Mouse (Mus musculus): ENCODE results near the gene Olfr448.

Gene Olfr448

GRCm38 (mm10) chr6:42890141-42890540 lies at the start of gene Olfr448:
TSS of gene Olfr448 (plus strand) at chr6:42890441.
- no peak for DNase-seq (ENCODE audit: extremely low spot score, low spot score)

DNA sequence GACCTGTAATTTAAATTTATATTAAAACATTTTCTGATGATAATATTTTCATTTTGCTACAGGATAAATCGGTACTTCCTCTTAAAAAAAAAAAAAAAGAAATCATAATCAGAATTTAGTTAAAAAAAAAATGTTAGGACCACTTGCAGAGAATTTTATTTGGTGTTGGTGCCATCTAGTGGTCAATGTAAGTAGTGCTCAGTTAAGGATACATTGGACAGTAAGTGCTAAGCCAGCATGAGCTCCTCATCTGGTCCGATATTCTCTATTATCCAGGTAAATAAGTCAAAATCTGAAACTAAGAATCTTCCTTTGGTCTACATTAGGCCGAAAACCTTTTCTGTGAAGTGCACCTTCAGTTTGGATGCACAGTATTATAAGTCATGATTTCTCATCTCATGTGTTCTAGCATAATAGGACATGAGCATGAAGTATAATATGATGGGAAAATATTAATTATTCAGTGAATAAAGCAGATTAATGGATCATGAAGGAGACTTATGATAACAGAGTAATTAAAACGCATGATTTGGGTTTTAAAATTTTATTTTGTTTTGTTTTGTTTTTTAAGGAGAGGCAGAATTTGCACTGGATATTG lies 29.9 kb upstream of the Olfr448 start:
- no peak for DNase-seq (ENCODE audit: extremely low spot score, low spot score)

GRCm38 (mm10) chr6:42869695-42870094 lies 20.5 kb upstream of the Olfr448 start:
- DNase-seq (ENCODE audit: extremely low spot score, low spot score): no peak

DNA sequence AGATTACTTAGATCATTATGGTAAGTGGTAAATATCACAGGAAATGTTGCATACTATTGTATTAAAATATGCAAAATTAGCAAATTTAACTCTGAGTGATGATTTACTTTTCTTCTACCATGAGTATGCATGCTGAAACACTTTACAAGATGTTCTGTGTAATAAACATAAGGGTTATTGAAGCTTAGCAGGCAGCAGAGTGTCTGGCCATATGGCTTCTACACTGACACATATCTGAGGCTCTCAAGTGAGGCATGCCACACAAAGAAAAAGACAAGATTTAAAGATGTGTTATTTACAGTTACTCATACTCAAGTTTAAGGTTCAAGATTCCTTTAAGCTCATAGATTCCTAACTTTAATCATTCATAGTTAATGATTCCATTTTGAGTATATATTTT lies 13.9 kb upstream of the Olfr448 start:
- DNase-seq (ENCODE audit: extremely low spot score, low spot score): no peak

- DNase-seq (ENCODE audit: extremely low spot score, low spot score): no peak
Measured at GRCm38 (mm10) chr6:42900345-42900744, 10.1 kb downstream of the Olfr448 start.

DNA sequence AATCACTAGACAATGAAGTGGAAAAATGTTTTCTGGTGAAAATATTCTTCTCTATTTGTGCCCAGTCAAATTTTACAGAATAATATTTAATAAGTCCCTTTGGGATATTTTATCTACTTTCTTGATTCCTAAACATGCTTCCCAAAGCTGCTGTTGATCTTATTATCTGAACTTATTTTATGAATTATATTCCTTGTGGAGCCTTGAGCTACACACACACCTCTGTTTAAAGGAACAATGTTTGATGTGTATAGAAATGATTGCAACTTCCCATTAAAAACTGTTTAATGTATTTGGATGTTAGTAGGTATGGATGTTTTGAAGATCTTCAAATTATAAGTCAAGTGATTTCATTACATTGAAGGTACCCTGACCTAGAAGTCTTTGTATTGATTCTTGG lies 18.3 kb downstream of the Olfr448 start, which contains the start of gene Olfr447:
Gene Olfr447, plus strand, starts transcription at position 301 of the 400 bp plus-strand sequence.
- DNase-seq (ENCODE audit: extremely low spot score, low spot score): no peak

GRCm38 (mm10) chr6:42921077-42921476 lies 30.8 kb downstream of the Olfr448 start, which contains the start of gene Olfr446:
TSS of gene Olfr446 (plus strand) at chr6:42921377.
- no peak for DNase-seq (ENCODE audit: extremely low spot score, low spot score)
